Mouse (Mus musculus) left cerebral cortex, postnatal 4 days (tissue): ENCODE results near the gene Tead2. TPM values are rescaled to one million over a fixed set of nuclear protein-coding genes. Genes with fewer than 3 reads are reported as not detected.

Experiments used
- DNase-seq: peaks from one replicate; pipeline ENCODE4 v3.0.0-alpha.2; 2022
- intact Hi-C: fragments of 180-260 bp; cut with DNase I; formaldehyde crosslinking; loops from one replicate; pipeline ENCODE4 v1.15.1; 2025
- total RNA-seq, 2 experiments: library from RNA; stranded (reverse); gene quantifications; 2 replicates each; pipeline ENCODE4 v1.2.3; 2021

Gene Tead2
- total RNA-seq, 2 experiments from 2014 or later = 15.1 to 17.6 TPM

DNA sequence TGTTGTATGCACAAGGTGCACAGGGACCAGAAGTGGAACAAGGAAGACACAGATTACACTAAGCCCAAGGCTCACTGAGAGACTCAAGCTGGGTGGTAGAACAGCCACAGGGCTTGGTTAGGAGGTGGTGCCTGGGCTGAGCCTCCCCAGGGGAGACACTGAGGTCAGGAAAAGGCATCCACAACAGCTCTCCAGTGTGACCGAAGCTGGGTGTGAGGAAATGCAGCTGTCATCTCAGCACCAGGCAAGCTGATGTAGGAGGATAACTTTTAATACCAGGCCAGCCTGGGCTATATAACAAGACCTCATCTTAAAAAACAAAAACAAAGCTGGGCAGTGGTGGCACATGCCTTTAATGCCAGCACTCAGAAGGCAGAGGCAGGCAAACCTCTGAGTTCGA, 24.4 kb upstream of the Tead2 start:
- intact Hi-C loops = no loop called here
- DNase-seq = no peak

DNA sequence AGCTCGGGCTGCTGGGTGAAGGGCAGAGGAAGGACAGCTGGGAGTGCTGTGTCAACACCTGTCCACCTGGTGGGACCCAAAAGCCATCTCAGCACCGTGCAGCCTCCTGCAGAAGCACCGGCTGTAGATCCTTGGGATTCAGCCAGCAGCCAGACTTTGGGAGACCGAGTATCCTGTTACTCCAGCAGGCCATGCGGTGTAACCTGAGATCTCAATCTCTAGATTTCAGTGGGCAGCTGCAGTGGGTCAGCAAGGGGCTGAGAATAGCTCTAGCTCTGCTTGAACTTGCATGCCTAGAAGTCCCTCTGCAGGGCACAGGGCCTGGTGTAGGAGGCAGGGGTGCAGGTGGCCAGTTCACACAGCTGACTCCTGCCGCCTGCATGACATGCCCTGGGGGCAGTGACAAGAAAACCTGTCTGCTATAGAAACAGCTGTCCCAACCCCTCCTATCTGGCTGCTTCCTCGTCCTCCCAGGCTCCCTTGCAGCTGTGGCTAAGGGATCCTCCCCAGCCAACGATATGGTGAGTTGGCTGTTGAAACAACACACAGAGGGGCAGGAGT, 23.7 kb upstream of the Tead2 start:
- intact Hi-C loops = no loop called here
- DNase-seq = peak; percentile 79

DNA sequence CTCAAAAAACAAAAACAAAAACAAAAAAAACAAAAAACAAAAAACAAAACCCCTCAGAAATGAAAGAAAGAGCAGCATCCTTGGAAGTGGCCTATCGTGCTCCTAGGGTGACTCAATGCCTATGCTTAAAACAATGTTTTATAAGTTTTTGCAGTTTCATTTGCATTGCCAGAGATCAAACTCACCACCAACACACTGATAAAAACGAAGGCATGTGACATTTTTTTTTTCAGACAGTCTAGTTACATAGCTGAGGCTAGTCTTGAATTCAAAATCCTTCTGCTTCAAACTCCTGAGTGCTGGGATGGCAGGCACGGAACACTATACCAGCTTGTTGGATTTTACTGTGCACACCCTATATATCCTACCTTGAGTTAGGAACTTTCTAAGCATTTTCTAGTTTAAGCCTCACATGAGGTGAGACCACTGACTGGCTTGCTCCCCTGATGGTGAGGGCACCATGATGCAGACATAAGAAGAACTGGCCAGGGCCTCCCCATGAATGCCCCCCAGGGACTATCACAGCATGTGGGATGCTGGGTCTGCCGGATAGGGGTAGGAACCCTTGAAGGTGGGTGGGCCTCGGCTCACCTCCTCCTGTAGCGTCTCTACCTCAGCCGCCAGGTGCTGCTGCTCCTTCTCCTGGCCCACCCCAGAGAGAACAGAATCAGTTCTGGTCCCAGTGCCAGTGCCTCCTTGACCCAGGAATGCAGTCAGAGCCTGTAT, 22.8 kb upstream of the Tead2 start:
- intact Hi-C loops = no loop called here

DNA sequence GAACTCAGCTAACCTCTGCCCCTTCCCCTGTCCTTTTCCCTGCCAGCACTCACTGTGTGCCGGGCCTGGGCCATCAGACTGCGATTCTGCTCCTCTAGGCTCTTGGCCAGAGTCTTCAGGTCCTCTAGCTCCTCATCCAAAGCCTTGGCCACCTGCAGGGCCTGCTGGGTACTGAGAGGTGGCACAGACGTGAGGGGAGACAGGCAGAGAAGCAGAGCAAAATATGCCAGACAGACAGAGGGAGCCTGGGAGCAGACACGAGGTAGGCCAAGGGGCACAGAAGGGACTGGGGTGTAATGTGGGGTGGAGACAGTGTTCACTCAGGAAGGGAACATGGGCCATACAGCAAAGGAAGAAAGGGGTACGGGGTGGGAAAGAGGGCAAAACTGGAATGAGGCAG, 22.1 kb upstream of the Tead2 start:
- intact Hi-C loops = no loop called here
- DNase-seq = peak; percentile 36

More for the DNA sequence above, 22.8 kb upstream of the Tead2 start:
- DNase-seq = no peak

- no peak for DNase-seq
These were observed 21.4 kb upstream of the Tead2 start for GRCm38 (mm10) chr7:45193871-45194785.

GRCm38 (mm10) chr7:45195341-45196175, 20.0 kb upstream of the Tead2 start:
- no peak for DNase-seq
- intact Hi-C loops = no loop called here

More at GRCm38 (mm10) chr7:45193871-45194785, 21.4 kb upstream of the Tead2 start:
- intact Hi-C loops = no loop called here

DNA sequence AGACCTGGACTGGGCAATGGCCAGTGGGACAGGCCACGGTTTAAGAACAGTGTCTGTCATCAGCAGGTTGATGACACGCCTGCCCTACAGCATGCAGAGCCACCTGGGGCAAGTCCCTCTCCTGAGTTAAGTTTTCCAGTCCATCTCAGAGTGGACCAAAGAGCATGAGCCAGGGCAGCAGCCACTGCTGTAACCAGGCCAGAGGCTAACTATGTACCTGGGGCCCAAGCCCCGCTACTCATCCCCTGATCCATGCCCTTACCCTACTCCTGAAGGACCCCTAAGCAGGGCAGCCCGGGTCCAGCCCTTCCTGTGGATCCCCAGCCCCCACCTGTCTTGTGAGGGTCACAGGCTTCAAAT, 19.4 kb upstream of the Tead2 start:
- no peak for DNase-seq
- intact Hi-C loops = no loop called here

- DNase-seq = no peak
- intact Hi-C loops = no loop called here
These were observed 18.6 kb upstream of the Tead2 start for GRCm38 (mm10) chr7:45196994-45197393.

DNA sequence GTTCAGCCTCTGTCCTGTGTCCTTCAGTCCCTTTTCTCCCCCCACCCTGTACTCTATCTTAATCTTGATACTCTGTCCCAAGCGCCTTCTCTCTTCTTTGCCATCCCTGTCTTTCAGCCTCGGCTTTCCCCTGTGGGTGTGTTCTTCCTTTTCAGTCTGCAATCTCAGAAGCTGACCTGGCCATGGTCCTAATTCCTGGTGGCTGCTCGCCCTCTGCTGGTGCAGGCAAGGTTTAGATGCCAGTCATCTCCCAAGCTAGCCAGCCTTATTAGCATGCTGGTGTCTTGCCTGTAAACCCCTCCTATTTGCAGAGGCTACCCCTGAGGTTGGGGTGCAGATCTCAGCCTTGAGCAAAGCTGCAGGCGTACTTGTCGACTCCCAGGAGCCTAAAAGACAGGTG, 17.1 kb upstream of the Tead2 start:
- peak; percentile 90 for DNase-seq
- intact Hi-C loops = no loop called here

DNA sequence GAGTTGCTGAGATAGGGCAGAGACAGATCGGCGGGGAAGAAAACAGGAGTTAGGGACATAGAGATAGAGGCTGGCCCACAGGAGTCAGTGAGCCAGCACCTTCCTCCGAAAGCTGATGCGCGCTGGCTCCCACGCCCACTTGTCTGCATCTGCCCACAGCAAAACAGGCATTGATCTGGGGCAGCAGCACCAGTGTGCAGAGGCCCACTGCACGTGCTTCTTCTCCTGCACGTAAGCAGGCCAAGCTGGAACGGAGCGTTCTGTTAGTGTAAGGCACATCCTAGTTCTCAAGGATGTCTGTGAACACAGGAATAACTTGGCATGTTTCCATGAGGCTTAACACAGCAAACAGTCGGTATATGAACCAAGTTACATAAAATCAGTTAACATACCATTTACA, 16.6 kb upstream of the Tead2 start:
- intact Hi-C loops = no loop called here
- DNase-seq = no peak

DNA sequence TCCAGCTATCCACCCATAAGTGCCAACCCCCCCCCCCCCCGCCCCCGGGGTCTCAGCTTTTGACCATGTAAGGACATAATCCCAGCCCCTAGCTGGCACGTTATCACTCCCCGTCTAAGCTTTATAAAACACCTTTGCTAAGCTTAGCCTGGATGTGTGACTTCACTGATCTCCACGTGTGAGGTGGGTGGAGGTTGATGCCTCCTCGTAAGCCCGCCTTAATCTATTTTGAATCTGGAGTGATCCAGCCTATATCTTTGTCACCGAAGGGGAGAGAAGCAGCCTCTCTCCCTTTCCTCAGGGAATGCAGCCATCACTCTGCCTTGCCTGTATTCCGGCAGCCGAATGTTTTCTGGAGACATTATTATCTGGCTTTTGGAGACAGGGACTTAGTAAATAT, 12.9 kb upstream of the Tead2 start:
- intact Hi-C loops = no loop called here
- no peak for DNase-seq

DNA sequence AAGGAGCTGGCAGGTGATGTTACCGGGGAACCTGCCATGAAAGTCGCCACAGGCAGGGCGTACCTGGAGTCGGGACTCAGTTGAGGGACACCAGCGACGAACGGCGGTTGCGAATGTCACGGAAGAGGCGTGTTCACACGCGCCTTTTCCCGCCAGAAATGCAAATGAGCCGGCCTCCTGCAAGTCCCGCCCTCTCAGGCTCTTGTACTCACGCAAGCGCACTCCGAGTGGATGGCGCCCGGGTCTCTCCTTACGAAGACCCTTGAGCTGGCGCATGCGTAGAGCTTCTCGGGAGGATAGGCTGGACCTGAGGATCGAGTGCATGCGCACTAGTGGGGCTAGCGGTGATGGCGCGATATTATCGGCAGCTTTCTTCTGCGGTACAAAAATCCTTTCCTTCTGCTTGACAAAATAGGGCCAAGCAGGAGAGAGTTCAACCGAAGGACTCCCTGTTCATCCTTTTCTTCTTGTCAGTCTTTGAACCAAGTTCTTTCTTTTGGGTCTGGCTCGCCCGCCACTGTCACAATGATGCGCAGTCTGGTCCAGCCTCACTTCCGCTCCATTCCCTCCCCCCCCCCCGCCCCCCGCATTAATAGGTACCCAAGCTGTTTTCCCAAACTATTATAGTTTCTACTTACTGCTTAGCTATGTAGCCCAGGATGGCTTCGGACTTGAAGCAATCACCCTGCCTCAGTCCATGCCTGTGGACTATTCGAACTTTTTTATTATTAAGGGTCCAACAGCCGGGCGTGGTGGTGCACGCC, 11.0 kb upstream of the Tead2 start, which contains the start of gene Ccdc155:
TSS of gene Ccdc155 (minus strand) at position 513 of the 764 bp plus-strand sequence.
- intact Hi-C loops = no loop called here

DNA sequence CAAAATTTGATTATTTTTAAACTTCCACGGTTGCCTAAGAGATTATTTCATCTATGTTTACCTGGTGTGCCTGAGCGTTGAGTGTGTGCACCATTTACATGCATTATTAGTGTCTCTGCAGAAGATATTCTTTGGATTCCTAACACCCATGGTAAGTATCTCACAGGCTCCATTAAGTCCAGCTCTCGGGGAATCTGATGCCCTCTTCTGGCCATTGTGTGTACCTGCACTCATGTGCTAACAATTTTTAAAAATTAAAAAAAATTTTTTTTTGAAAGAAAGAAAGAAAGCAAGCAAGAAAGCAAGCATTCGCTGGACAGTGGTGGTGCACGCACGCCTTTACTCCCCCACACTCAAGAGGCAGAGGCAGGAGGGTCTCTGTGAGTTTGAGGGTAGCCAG, 7.3 kb upstream of the Tead2 start:
- intact Hi-C loops = no loop called here
- no peak for DNase-seq

More for the DNA sequence above, 11.0 kb upstream of the Tead2 start, which contains the start of gene Ccdc155:
- peak; percentile 98 for DNase-seq

GRCm38 (mm10) chr7:45211070-45211469, 4.5 kb upstream of the Tead2 start:
- intact Hi-C loops = no loop called here
- DNase-seq = no peak

DNA sequence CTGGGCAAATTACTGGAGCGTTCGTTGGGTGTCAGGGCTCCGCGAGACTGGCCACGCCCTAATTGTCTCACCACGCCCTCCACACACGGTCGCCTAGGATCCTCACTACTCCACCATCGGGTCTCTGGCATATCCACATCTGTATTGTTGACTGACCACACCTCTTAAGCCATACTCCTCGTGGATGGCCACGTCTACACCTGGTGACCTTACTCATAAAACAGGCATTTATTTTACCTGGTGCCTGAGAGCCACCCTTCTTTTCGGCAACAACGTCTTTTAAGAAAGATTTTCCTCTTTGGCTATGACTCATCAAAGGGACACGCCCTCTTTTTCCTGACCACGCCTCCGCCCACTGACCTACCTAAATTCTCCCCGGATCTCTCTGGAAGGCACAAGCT, 3.7 kb upstream of the Tead2 start, which contains the start of gene Dkkl1:
TSS of gene Dkkl1 (minus strand) at position 297 of the 401 bp plus-strand sequence.
- no peak for DNase-seq
- intact Hi-C loops = no loop called here

GRCm38 (mm10) chr7:45212356-45212755, 3.2 kb upstream of the Tead2 start:
- intact Hi-C loops = no loop called here
- no peak for DNase-seq

DNA sequence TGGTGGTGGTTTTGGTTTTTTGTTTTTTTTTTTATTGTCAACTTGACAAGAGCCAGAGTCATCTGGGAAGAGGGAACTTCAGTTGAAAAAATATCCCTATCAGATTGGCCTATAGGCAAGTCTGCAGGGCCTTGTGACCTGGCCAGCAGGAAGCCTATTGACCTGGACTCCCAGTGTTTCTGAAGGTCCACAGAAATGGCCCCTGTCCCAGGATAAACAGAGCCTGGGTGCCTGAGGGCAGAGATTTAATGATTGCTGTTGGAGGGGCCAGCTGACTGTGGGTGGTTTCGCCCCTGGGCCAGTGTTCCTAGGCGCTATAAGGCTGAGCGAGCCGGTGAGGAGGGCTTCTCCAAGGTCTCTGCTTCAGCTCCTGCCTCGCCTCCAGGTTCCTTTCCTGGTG, 1.8 kb upstream of the Tead2 start:
- no peak for DNase-seq
- intact Hi-C loops = no loop called here

DNA sequence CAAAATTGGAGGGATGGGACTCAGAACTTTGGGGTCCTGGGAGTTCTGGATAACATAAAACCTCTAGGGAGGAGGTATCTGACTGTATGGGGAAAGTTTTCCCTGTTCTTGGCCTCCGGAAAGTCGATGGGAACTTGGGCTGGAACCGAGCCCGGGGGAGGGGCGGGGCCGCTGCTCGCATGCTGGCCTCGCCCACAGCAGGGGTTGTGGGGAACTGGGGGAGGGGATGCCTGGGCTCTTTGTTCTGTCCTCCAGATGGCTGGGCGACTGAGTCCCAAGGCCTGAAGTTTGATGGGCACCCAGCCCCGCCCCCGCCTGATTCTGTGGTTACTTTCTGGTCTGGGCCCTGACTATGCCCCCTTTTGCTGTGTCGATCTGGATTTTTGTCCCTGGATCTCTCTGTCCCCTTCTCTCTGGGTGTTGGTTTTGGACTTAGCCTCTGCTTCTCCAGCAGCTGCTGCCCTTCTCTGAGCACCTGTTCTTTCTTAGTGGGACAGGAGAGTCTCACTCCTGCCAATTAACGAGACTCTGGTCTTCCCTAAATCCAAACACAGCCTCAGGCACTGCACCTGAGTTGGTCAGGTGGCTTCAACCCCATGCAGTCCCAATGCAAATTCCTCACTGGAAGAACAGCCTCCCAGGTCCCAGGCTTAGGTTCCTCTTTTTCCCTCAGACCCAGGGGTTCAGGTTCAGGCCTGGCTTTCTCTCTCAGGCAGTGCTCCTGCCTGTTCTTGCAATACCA, 1.1 kb downstream of the Tead2 start:
- peak; percentile 97 for DNase-seq
- intact Hi-C loops = no loop called here

DNA sequence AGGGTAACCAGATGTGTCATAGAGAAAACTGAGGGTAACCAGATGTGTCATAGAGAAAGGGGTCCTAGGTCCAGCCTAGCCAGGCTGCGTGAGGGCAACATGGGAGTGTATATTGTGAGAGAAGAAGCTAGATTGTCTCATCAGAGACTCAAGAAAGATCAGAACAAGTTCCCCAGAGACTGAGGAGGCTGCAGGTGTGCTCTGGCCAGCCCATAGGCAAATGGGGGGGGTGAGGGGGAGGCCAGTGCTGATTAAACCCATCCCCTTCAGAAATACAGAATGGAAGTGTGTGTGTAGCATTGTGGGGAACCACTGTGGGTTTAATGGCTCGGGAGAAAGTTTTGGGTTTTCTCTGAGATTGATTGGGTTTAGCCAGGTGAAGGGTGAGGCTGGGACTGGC, 6.1 kb downstream of the Tead2 start:
- DNase-seq = no peak
- intact Hi-C loops = no loop called here
